Mouse (Mus musculus) hindbrain, embryonic 11.5 days (tissue): Measurements from ENCODE around the gene Syt14. TPM values are rescaled to one million over a fixed set of nuclear protein-coding genes. Genes with fewer than 3 reads are reported as not detected.

Source experiments
- ATAC-seq: fragments of 200-750 bp; cut with Nextera tagmentation; 2 replicates; pipeline ENCODE4 v1.8.0; 2017; ENCODE audit warnings: mild to moderate bottlenecking, moderate TSS enrichment, moderate library complexity; ENCODE audit not compliant: low FRiP score
- DNase-seq: peaks from one replicate; pipeline ENCODE4 v3.0.0-alpha.2; 2015; ENCODE audit warnings: low spot score
- H3K27ac ChIP-seq: fragments of 300-500 bp; sonication (generic); 2 replicates; pipeline ENCODE4 v1.5.1; 2014; ENCODE audit warnings: mild to moderate bottlenecking, low read depth, low read length
- H3K27me3 ChIP-seq: fragments of 300-500 bp; sonication (generic); 2 replicates; pipeline ENCODE4 v1.6.1; 2014; ENCODE audit warnings: mild to moderate bottlenecking, low read length, moderate library complexity, mixed read lengths; ENCODE audit not compliant: control insufficient read depth, insufficient read depth
- H3K36me3 ChIP-seq: fragments of 300-500 bp; sonication (generic); 2 replicates; pipeline ENCODE4 v1.6.1; 2014; ENCODE audit warnings: mild to moderate bottlenecking, low read length, moderate library complexity, mixed read lengths; ENCODE audit not compliant: control insufficient read depth, insufficient read depth
- H3K4me1 ChIP-seq: fragments of 300-500 bp; sonication (generic); replicated peaks from 2 replicates; pipeline ENCODE4 v1.6.1; 2014; ENCODE audit warnings: low read length, mixed read lengths; ENCODE audit not compliant: control insufficient read depth, insufficient read depth
- H3K4me2 ChIP-seq: fragments of 300-500 bp; sonication (generic); replicated peaks from 2 replicates; pipeline ENCODE4 v1.6.1; 2014; ENCODE audit warnings: mild to moderate bottlenecking, low read depth, low read length
- H3K4me3 ChIP-seq: fragments of 300-500 bp; sonication (generic); 2 replicates; pipeline ENCODE4 v1.5.1; 2014; ENCODE audit warnings: low read depth, low read length
- H3K9ac ChIP-seq: fragments of 300-500 bp; sonication (generic); 2 replicates; pipeline ENCODE4 v1.6.1; 2014; ENCODE audit warnings: low read depth, low read length
- H3K9me3 ChIP-seq: fragments of 300-500 bp; sonication (generic); 2 replicates; pipeline ENCODE4 v1.6.1; 2016; ENCODE audit warnings: low read length; ENCODE audit not compliant: control insufficient read depth
- WGBS: fragments of 180-500 bp; shearing (Covaris S2); extraction: QIAGEN DNeasy Blood & Tissue Kit; methylation state at CpG from one replicate; pipeline ENCODE4 v1.1.7; 2014; 5-methylcytosine and 5-hydroxymethylcytosine counted together
- polyA plus RNA-seq: library from polyadenylated mRNA; unstranded; fragments of >200 nt; fragmentation: Nextera tagmentation; extraction: Ambion mirVana; gene quantifications from 2 replicates; pipeline ENCODE4 v1.2.1, GENCODE M21; 2014

The Syt14 gene
- polyA plus RNA-seq, 1 experiment from 2014 or later, result 8.7 TPM

- H3K9ac ChIP-seq, result no peak overlapping the region
- H3K4me1 ChIP-seq, result no peaks in the 10 kb centered on the region
Measured at GRCm38 (mm10) chr1:193002307-193002706, 33.3 kb downstream of the Syt14 start.

GRCm38 (mm10) chr1:193001587-193001986 lies 34.0 kb downstream of the Syt14 start:
- Histone ChIP-seq H3K4me3 (no peak overlapping the region), H3K9me3 (no peaks in the 10 kb centered on the region), H3K27ac (no peak overlapping the region), H3K4me2 (no peak overlapping the region), H3K36me3 (no peaks in the 10 kb centered on the region), H3K27me3 (no peaks in the 10 kb centered on the region), H3K4me1 (no peaks in the 10 kb centered on the region), H3K9ac (no peak overlapping the region)
- DNase-seq (no peak), ATAC-seq (no peak)
- WGBS, result 86% methylated on average over 2 of the region's 2 CpGs

More at GRCm38 (mm10) chr1:193002307-193002706, 33.3 kb downstream of the Syt14 start:
- WGBS, result 85% methylated on average over 4 of the region's 4 CpGs
- Histone ChIP-seq H3K4me2 (no peak overlapping the region), H3K27me3 (no peaks in the 10 kb centered on the region), H3K9me3 (no peaks in the 10 kb centered on the region), H3K27ac (no peak overlapping the region), H3K36me3 (no peaks in the 10 kb centered on the region), H3K4me3 (no peak overlapping the region)
- DNase-seq (no peak), ATAC-seq (no peak)

- Histone ChIP-seq H3K9ac (no peak overlapping the region), H3K9me3 (no peaks in the 10 kb centered on the region), H3K27me3 (no peaks in the 10 kb centered on the region), H3K4me3 (no peak overlapping the region), H3K27ac (no peak overlapping the region), H3K4me1 (no peaks in the 10 kb centered on the region), H3K36me3 (no peaks in the 10 kb centered on the region), H3K4me2 (no peak overlapping the region)
- ATAC-seq (no peak), DNase-seq (no peak)
Measured at GRCm38 (mm10) chr1:193000908-193001307, 34.7 kb downstream of the Syt14 start.

- Histone ChIP-seq H3K36me3 (no peaks in the 10 kb centered on the region), H3K27ac (no peak overlapping the region), H3K4me1 (no peaks in the 10 kb centered on the region), H3K4me3 (no peak overlapping the region), H3K9ac (no peak overlapping the region), H3K4me2 (no peak overlapping the region), H3K27me3 (no peaks in the 10 kb centered on the region), H3K9me3 (no peaks in the 10 kb centered on the region)
- WGBS, result 77% methylated on average over 2 of the region's 2 CpGs
- DNase-seq (no peak), ATAC-seq (no peak)
Measured at GRCm38 (mm10) chr1:192994179-192994873, 41.2 kb downstream of the Syt14 start.

- Histone ChIP-seq H3K27ac (no peak overlapping the region), H3K27me3 (no peaks in the 10 kb centered on the region), H3K4me2 (no peak overlapping the region), H3K9me3 (no peaks in the 10 kb centered on the region), H3K4me3 (no peak overlapping the region), H3K9ac (no peak overlapping the region), H3K4me1 (no peaks in the 10 kb centered on the region), H3K36me3 (no peaks in the 10 kb centered on the region)
- ATAC-seq (no peak), DNase-seq (no peak)
Measured at GRCm38 (mm10) chr1:192993491-192993890, 42.1 kb downstream of the Syt14 start.

- H3K9ac ChIP-seq, result no peak overlapping the region
Measured at GRCm38 (mm10) chr1:192987203-192987602, 48.4 kb downstream of the Syt14 start.

GRCm38 (mm10) chr1:192986481-192986880 lies 49.1 kb downstream of the Syt14 start:
- WGBS, result 89% methylated on average over 3 of the region's 3 CpGs
- H3K36me3 ChIP-seq, result no peaks in the 10 kb centered on the region
- no peaks in the 10 kb centered on the region for H3K4me1 ChIP-seq
- H3K27me3 ChIP-seq, result no peaks in the 10 kb centered on the region
- no peak overlapping the region for H3K4me2 ChIP-seq
- DNase-seq, result no peak
- no peak overlapping the region for H3K9ac ChIP-seq
- H3K9me3 ChIP-seq, result no peaks in the 10 kb centered on the region
- H3K4me3 ChIP-seq, result no peak overlapping the region
- ATAC-seq, result no peak
- no peak overlapping the region for H3K27ac ChIP-seq

More at GRCm38 (mm10) chr1:192987203-192987602, 48.4 kb downstream of the Syt14 start:
- no peaks in the 10 kb centered on the region for H3K9me3 ChIP-seq
- WGBS, result 94% methylated on average over 3 of the region's 3 CpGs
- no peak for DNase-seq
- H3K4me2 ChIP-seq, result no peak overlapping the region
- H3K36me3 ChIP-seq, result no peaks in the 10 kb centered on the region
- H3K4me3 ChIP-seq, result no peak overlapping the region
- no peak overlapping the region for H3K27ac ChIP-seq
- no peaks in the 10 kb centered on the region for H3K4me1 ChIP-seq
- no peaks in the 10 kb centered on the region for H3K27me3 ChIP-seq
- ATAC-seq, result no peak

- DNase-seq (no peak), ATAC-seq (no peak)
- Histone ChIP-seq H3K9ac (no peak overlapping the region), H3K4me3 (no peak overlapping the region), H3K9me3 (no peaks in the 10 kb centered on the region), H3K4me1 (no peaks in the 10 kb centered on the region), H3K36me3 (no peaks in the 10 kb centered on the region), H3K4me2 (no peak overlapping the region), H3K27ac (no peak overlapping the region), H3K27me3 (no peaks in the 10 kb centered on the region)
- 83% methylated on average over 4 of the region's 4 CpGs for WGBS
Measured at GRCm38 (mm10) chr1:192984333-192984732, 51.2 kb downstream of the Syt14 start.

- 94% methylated on average over 3 of the region's 3 CpGs for WGBS
- H3K4me1 ChIP-seq, result no peaks in the 10 kb centered on the region
- no peaks in the 10 kb centered on the region for H3K36me3 ChIP-seq
- ATAC-seq, result no peak
- no peaks in the 10 kb centered on the region for H3K9me3 ChIP-seq
- H3K4me2 ChIP-seq, result no peak overlapping the region
- no peaks in the 10 kb centered on the region for H3K27me3 ChIP-seq
- H3K4me3 ChIP-seq, result no peak overlapping the region
- no peak overlapping the region for H3K27ac ChIP-seq
- H3K9ac ChIP-seq, result no peak overlapping the region
- no peak for DNase-seq
Measured at GRCm38 (mm10) chr1:192981658-192982057, 53.9 kb downstream of the Syt14 start.
